Mouse (Mus musculus) liver (tissue): ENCODE data around the gene Kat8.

ENCODE experiments used
- DNase-seq: peaks from one replicate; pipeline ENCODE4 v3.0.0-alpha.2; 2020; ENCODE audit warnings: mixed read lengths

Gene Kat8

GRCm38 (mm10) chr7:127898179-127898956 lies 13.9 kb upstream of the Kat8 start:
- peak; percentile 81 for DNase-seq

GRCm38 (mm10) chr7:127899997-127900396 lies 12.3 kb upstream of the Kat8 start:
- peak; percentile 32 for DNase-seq

- DNase-seq = no peak
Observed at GRCm38 (mm10) chr7:127901772-127902171, 10.5 kb upstream of the Kat8 start.

- peak; percentile 82 for DNase-seq
Observed at GRCm38 (mm10) chr7:127903971-127904796, 8.1 kb upstream of the Kat8 start, which contains the start of gene Bckdk. Gene Bckdk (plus strand): TSS chr7:127904082.

- no peak for DNase-seq
Observed at GRCm38 (mm10) chr7:127907939-127908338, 4.4 kb upstream of the Kat8 start.

- no peak for DNase-seq
Observed at GRCm38 (mm10) chr7:127908656-127909055, 3.7 kb upstream of the Kat8 start.

GRCm38 (mm10) chr7:127912938-127913337 lies 622 bp downstream of the Kat8 start:
- DNase-seq = no peak

GRCm38 (mm10) chr7:127915293-127915692 lies 3.0 kb downstream of the Kat8 start:
- no peak for DNase-seq

- peak; percentile 72 for DNase-seq
Observed at GRCm38 (mm10) chr7:127918203-127918602, 5.9 kb downstream of the Kat8 start.

GRCm38 (mm10) chr7:127919290-127919689 lies 7.0 kb downstream of the Kat8 start:
- DNase-seq = peak; percentile 47

- peak; percentile 58 for DNase-seq
Observed at GRCm38 (mm10) chr7:127921516-127921915, 9.2 kb downstream of the Kat8 start.

GRCm38 (mm10) chr7:127922451-127923275 lies 10.3 kb downstream of the Kat8 start:
- DNase-seq = no peak

- DNase-seq = no peak
Observed at GRCm38 (mm10) chr7:127923714-127924113, 11.4 kb downstream of the Kat8 start.

- DNase-seq = no peak
Observed at GRCm38 (mm10) chr7:127925252-127925651, 12.9 kb downstream of the Kat8 start.

GRCm38 (mm10) chr7:127926066-127926465 lies 13.8 kb downstream of the Kat8 start:
- DNase-seq = no peak

- no peak for DNase-seq
Observed at GRCm38 (mm10) chr7:127926846-127927245, 14.5 kb downstream of the Kat8 start.

- DNase-seq = no peak
Observed at GRCm38 (mm10) chr7:127927726-127928125, 15.4 kb downstream of the Kat8 start.

GRCm38 (mm10) chr7:127928596-127928995 lies 16.3 kb downstream of the Kat8 start:
- DNase-seq = no peak

- DNase-seq = peak; percentile 65
Observed at GRCm38 (mm10) chr7:127929923-127930322, 17.6 kb downstream of the Kat8 start, which contains the start of gene Prss8. Gene Prss8 (minus strand): TSS chr7:127930104.

GRCm38 (mm10) chr7:127930636-127931035 lies 18.3 kb downstream of the Kat8 start:
- no peak for DNase-seq

GRCm38 (mm10) chr7:127931351-127932135 lies 19.2 kb downstream of the Kat8 start:
- no peak for DNase-seq
